Mouse (Mus musculus) stomach, postnatal 0 days (tissue): Measurements from ENCODE around the gene Sik3. TPM values are rescaled to one million over a fixed set of nuclear protein-coding genes. Genes with fewer than 3 reads are reported as not detected.

ENCODE experiments used
- ATAC-seq: fragments of 200-750 bp; cut with Nextera tagmentation; 2 replicates; pipeline ENCODE4 v1.8.0; 2017; ENCODE audit not compliant: low FRiP score, low TSS enrichment
- DNase-seq: peaks from one replicate; pipeline ENCODE4 v3.0.0-alpha.2; 2016; ENCODE audit warnings: low spot score
- H3K27ac ChIP-seq: fragments of 300-500 bp; sonication (generic); replicated peaks from 2 replicates; pipeline ENCODE4 v1.5.1; 2014; ENCODE audit warnings: mild to moderate bottlenecking, control low read depth
- H3K27me3 ChIP-seq: fragments of 300-500 bp; sonication (generic); 2 replicates; pipeline ENCODE4 v1.6.1; 2014; ENCODE audit warnings: low read length; ENCODE audit not compliant: control insufficient read depth, insufficient read depth
- H3K36me3 ChIP-seq: fragments of 300-500 bp; sonication (generic); 2 replicates; pipeline ENCODE4 v1.6.1; 2014; ENCODE audit warnings: low read length, mixed read lengths; ENCODE audit not compliant: control insufficient read depth, insufficient read depth
- H3K4me1 ChIP-seq: fragments of 300-500 bp; sonication (generic); replicated peaks from 2 replicates; pipeline ENCODE4 v1.6.1; 2014; ENCODE audit warnings: antibody characterized with exemption; ENCODE audit not compliant: control insufficient read depth, insufficient read depth
- H3K4me2 ChIP-seq: fragments of 300-500 bp; sonication (generic); replicated peaks from 2 replicates; pipeline ENCODE4 v1.6.1; 2014; ENCODE audit warnings: low read depth, mild to moderate bottlenecking, control low read depth, moderate library complexity
- H3K4me3 ChIP-seq: fragments of 300-500 bp; sonication (generic); 2 replicates; pipeline ENCODE4 v1.5.1; 2014; ENCODE audit warnings: low read depth, low read length, control low read depth
- H3K9ac ChIP-seq: fragments of 300-500 bp; sonication (generic); 2 replicates; pipeline ENCODE4 v1.6.1; 2014; ENCODE audit warnings: mild to moderate bottlenecking, low read length, control low read depth, mixed read lengths
- H3K9me3 ChIP-seq: fragments of 300-500 bp; sonication (generic); 2 replicates; pipeline ENCODE4 v1.6.1; 2016; ENCODE audit warnings: low read length; ENCODE audit not compliant: control insufficient read depth
- CTCF ChIP-seq: IDR thresholded peaks from 2 replicates; pipeline ENCODE4 v1.5.1; 2016; ENCODE audit warnings: antibody characterized with exemption, low read depth, mild to moderate bottlenecking, moderate library complexity
- EP300 ChIP-seq: optimal IDR thresholded peaks from 2 replicates; pipeline ENCODE3; 2016; ENCODE audit warnings: antibody characterized with exemption
- WGBS: fragments of 180-500 bp; shearing (Covaris S2); extraction: QIAGEN DNeasy Blood & Tissue Kit; methylation state at CpG from one replicate; pipeline ENCODE4 v1.1.7; 2014; 5-methylcytosine and 5-hydroxymethylcytosine counted together
- polyA plus RNA-seq: library from polyadenylated mRNA; unstranded; fragments of >200 nt; fragmentation: Nextera tagmentation; extraction: Ambion mirVana; gene quantifications from 2 replicates; pipeline ENCODE4 v1.2.1, GENCODE M21; 2015

Gene Sik3
- polyA plus RNA-seq, 1 experiment from 2014 or later = 6.8 TPM

GRCm38 (mm10) chr9:46050203-46050602, 37.6 kb downstream of the Sik3 start:
- no peak for DNase-seq
- Histone ChIP-seq H3K9me3 (no peaks in the 10 kb centered on the region), H3K9ac (no peak overlapping the region), H3K27me3 (no peaks in the 10 kb centered on the region), H3K4me2 (no peak overlapping the region), H3K36me3 (no peaks in the 10 kb centered on the region), H3K4me1 (0 out of 2 replicates have a peak, but pooled peaks cover 2% of the 10 kb centered on the region), H3K4me3 (no peak overlapping the region), H3K27ac (0 out of 2 replicates have a peak overlapping the region, but pooled peaks have one; percentile 1)
- TF ChIP-seq CTCF (no peak), EP300 (no peak)
- no peak for ATAC-seq
- 64% methylated on average over 8 of the region's 8 CpGs for WGBS

GRCm38 (mm10) chr9:46053014-46053666, 40.5 kb downstream of the Sik3 start:
- Histone ChIP-seq H3K9me3 (no peaks in the 10 kb centered on the region), H3K4me3 (no peak overlapping the region), H3K27ac (no peak overlapping the region), H3K4me1 (0 out of 2 replicates have a peak, but pooled peaks cover 2% of the 10 kb centered on the region), H3K36me3 (no peaks in the 10 kb centered on the region), H3K27me3 (no peaks in the 10 kb centered on the region), H3K9ac (no peak overlapping the region), H3K4me2 (no peak overlapping the region)
- no peak for ATAC-seq
- no peak for DNase-seq
- TF ChIP-seq CTCF = no peak
- TF ChIP-seq EP300 = no peak
- 84% methylated on average over 9 of the region's 9 CpGs for WGBS

DNA sequence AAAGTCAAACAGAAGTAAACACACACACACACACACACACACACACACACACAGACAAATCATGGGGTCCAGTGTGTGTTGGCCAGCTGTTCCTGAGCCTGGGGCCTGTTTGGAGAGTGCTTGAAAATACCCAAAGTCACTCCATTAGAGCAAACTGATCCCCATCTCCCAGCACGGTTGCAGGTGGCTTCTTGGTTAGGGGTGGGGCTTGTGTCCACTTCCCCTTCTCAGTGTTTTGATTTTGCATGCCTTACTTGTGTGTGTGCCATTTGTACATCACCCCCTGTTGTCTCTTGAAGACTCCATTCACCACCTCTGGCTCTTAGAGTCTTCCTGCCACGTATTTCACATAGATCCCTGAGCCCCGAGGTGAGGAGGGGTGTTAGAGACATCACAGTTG, 45.4 kb downstream of the Sik3 start:
- no peak for TF ChIP-seq EP300
- Histone ChIP-seq H3K9me3 (no peaks in the 10 kb centered on the region), H3K4me1 (no peaks in the 10 kb centered on the region), H3K4me3 (no peak overlapping the region), H3K27ac (no peak overlapping the region), H3K4me2 (no peak overlapping the region), H3K36me3 (no peaks in the 10 kb centered on the region), H3K27me3 (no peaks in the 10 kb centered on the region), H3K9ac (no peak overlapping the region)
- WGBS = 67% methylated on average over 3 of the region's 3 CpGs
- ATAC-seq (no peak), DNase-seq (no peak)

GRCm38 (mm10) chr9:46060249-46060648, 47.6 kb downstream of the Sik3 start:
- 80% methylated on average over 2 of the region's 2 CpGs for WGBS
- DNase-seq (no peak), ATAC-seq (no peak)
- Histone ChIP-seq H3K4me1 (no peaks in the 10 kb centered on the region), H3K4me2 (no peak overlapping the region), H3K27me3 (no peaks in the 10 kb centered on the region), H3K9me3 (no peaks in the 10 kb centered on the region), H3K27ac (no peak overlapping the region), H3K4me3 (no peak overlapping the region), H3K36me3 (no peaks in the 10 kb centered on the region), H3K9ac (no peak overlapping the region)
- no peak for TF ChIP-seq EP300
- TF ChIP-seq CTCF = no peak

- H3K4me1 ChIP-seq = peaks cover 2% of the 10 kb centered on the region; the same call in 1 of the 2 replicates
- H3K27me3 ChIP-seq = no peaks in the 10 kb centered on the region
- DNase-seq (no peak), ATAC-seq (no peak)
- 52% methylated on average over 9 of the region's 9 CpGs for WGBS
- H3K4me2 ChIP-seq = no peak overlapping the region
- TF ChIP-seq CTCF = no peak
- no peak for TF ChIP-seq EP300
- H3K9me3 ChIP-seq = no peaks in the 10 kb centered on the region
- H3K9ac ChIP-seq = no peak overlapping the region
- no peak overlapping the region for H3K4me3 ChIP-seq
- 0 out of 2 replicates have a peak overlapping the region, but pooled peaks have one; percentile 18 for H3K27ac ChIP-seq
- no peaks in the 10 kb centered on the region for H3K36me3 ChIP-seq
Measured at GRCm38 (mm10) chr9:46061696-46062425, 49.2 kb downstream of the Sik3 start.

DNA sequence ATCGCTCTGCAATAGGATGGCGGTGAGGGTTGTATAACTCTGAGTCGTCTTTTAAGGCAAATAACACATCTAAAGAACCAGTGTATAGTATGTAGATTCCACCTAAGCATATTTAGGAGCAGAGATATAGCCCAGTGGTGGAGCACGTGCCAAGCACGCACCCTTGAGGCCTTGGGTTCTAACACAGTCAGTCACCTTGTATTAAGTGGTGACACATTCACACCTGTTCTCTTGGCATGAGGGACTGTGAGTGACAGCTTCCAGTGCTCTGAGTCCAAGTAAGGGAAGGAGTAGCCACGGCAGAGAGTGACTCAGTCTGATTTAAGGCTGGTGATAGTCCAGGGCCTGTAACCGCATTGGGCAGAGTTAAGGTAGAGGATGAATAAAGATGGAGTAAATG, 51.7 kb downstream of the Sik3 start:
- 87% methylated on average over 7 of the region's 7 CpGs for WGBS
- Histone ChIP-seq H3K27me3 (no peaks in the 10 kb centered on the region), H3K9me3 (no peaks in the 10 kb centered on the region), H3K4me3 (no peak overlapping the region), H3K9ac (no peak overlapping the region), H3K36me3 (no peaks in the 10 kb centered on the region), H3K4me1 (peaks cover 2% of the 10 kb centered on the region; the same call in 1 of the 2 replicates), H3K4me2 (no peak overlapping the region), H3K27ac (no peak overlapping the region)
- ATAC-seq = no peak
- no peak for TF ChIP-seq CTCF
- no peak for TF ChIP-seq EP300
- DNase-seq = no peak
